Mouse (Mus musculus) thymus, adult 2 months (tissue): ENCODE measurements at regions not wholly inside any gene's neighbourhood (a gene's known extent, or its start where the extent isn't known, plus 50 kb on each side); places are given as distances from the start of the nearest gene placed in this dataset.

Source experiments
- CTCF ChIP-seq: fragments of 200-500 bp; IDR thresholded peaks from 2 replicates; pipeline ENCODE4 v1.5.1; 2012; ENCODE audit warnings: mild to moderate bottlenecking, control low read depth, low read length, moderate library complexity, borderline replicate concordance; ENCODE audit not compliant: control insufficient read depth, poor library complexity, insufficient read depth; ENCODE audit errors: extremely low read depth
- POLR2A ChIP-seq: fragments of 200-500 bp; IDR thresholded peaks from 2 replicates; pipeline ENCODE4 v1.6.1; 2012; ENCODE audit warnings: mild to moderate bottlenecking, low read length, control low read depth, moderate library complexity; ENCODE audit not compliant: control insufficient read depth, poor library complexity, insufficient read depth; ENCODE audit errors: extremely low read depth

GRCm38 (mm10) chr16:8933121-8933520, 103.2 kb downstream of the 1810013L24Rik start:
- TF ChIP-seq CTCF, result no peak
- no peak for TF ChIP-seq POLR2A
